Mouse (Mus musculus): Measurements from ENCODE around the gene Angptl6. TPM values are rescaled to one million over a fixed set of nuclear protein-coding genes. Genes with fewer than 3 reads are reported as not detected.

Gene Angptl6
- polyA plus RNA-seq (2012) = 2.7 and 4.1 TPM in 2 replicates

GRCm38 (mm10) chr9:20879097-20879792 lies at the start of gene Angptl6:
Angptl6 (minus strand) TSS chr9:20879727.

GRCm38 (mm10) chr9:20898511-20899073 lies 19.1 kb upstream of the Angptl6 start, which contains the start of gene Eif3g:
Eif3g (minus strand) TSS chr9:20898623.

GRCm38 (mm10) chr9:20887704-20888385 lies 8.3 kb upstream of the Angptl6 start, which contains the start of gene Ppan:
Ppan (plus strand) TSS chr9:20888175.

GRCm38 (mm10) chr9:20868448-20869001 lies 11.0 kb downstream of the Angptl6 start, which contains the start of gene A230050P20Rik:
A230050P20Rik (plus strand) TSS chr9:20868642.

Other genes with a start within 250 kb of the Angptl6 start
- 16.2 and 18.3 TPM in 2 replicates for gene Ubl5, start 236.8 kb downstream of the Angptl6 start, polyA plus RNA-seq (2012)
- 25.0 and 30.8 TPM in 2 replicates for gene Fbxl12, start 235.0 kb downstream of the Angptl6 start, polyA plus RNA-seq (2012)
- 23.0 and 26.3 TPM in 2 replicates for gene Pin1, start 227.6 kb downstream of the Angptl6 start, polyA plus RNA-seq (2012)
- 0.13 TPM in 2 replicates for gene Olfm2, start 133.4 kb downstream of the Angptl6 start, polyA plus RNA-seq (2012)
- gene Col5a3, start 64.7 kb downstream of the Angptl6 start, polyA plus RNA-seq (2012) = 0.70 and 2.1 TPM in 2 replicates
- gene Rdh8, start 61.2 kb downstream of the Angptl6 start, polyA plus RNA-seq (2012) = not detected in 2 replicates
- 124 and 174 TPM in 2 replicates for gene A230050P20Rik, start 11.1 kb downstream of the Angptl6 start, polyA plus RNA-seq (2012)
- gene Ppan, start 8.4 kb upstream of the Angptl6 start, polyA plus RNA-seq (2012) = 281 and 400 TPM in 2 replicates
- gene Eif3g, start 18.9 kb upstream of the Angptl6 start, polyA plus RNA-seq (2012) = 554 and 634 TPM in 2 replicates
- gene Dnmt1, start 80.2 kb upstream of the Angptl6 start, polyA plus RNA-seq (2012) = 124 and 137 TPM in 2 replicates
- 4.0 and 5.2 TPM in 2 replicates for gene S1pr2, start 97.1 kb upstream of the Angptl6 start, polyA plus RNA-seq (2012)
- gene Mrpl4, start 123.0 kb upstream of the Angptl6 start, polyA plus RNA-seq (2012) = 111 and 114 TPM in 2 replicates
- gene Icam1, start 136.3 kb upstream of the Angptl6 start, polyA plus RNA-seq (2012) = 23.4 and 36.2 TPM in 2 replicates
- gene Icam4, start 149.6 kb upstream of the Angptl6 start, polyA plus RNA-seq (2012) = 21.8 and 32.7 TPM in 2 replicates
- 0.32 and 0.57 TPM in 2 replicates for gene Icam5, start 152.3 kb upstream of the Angptl6 start, polyA plus RNA-seq (2012)
- 3.1 and 7.5 TPM in 2 replicates for gene Zglp1, start 187.4 kb upstream of the Angptl6 start, polyA plus RNA-seq (2012)
- gene Gm49373, start 193.4 kb upstream of the Angptl6 start, polyA plus RNA-seq (2012) = 1.6 and 2.0 TPM in 2 replicates
- 26.8 and 32.5 TPM in 2 replicates for gene Fdx1l, start 193.9 kb upstream of the Angptl6 start, polyA plus RNA-seq (2012)
- gene Gm38431, start 212.3 kb upstream of the Angptl6 start, polyA plus RNA-seq (2012) = 283 and 327 TPM in 2 replicates
- 94.4 and 110 TPM in 2 replicates for gene Raver1, start 212.3 kb upstream of the Angptl6 start, polyA plus RNA-seq (2012)

Data from megakaryocyte-erythroid progenitor cell, adult 5 weeks (primary cell).